Mouse (Mus musculus) MEL (cell line): ENCODE data around the gene Recql5. TPM values are rescaled to one million over a fixed set of nuclear protein-coding genes. Genes with fewer than 3 reads are reported as not detected.

Experiments
- DNase-seq: peaks from one replicate; pipeline ENCODE4 v3.0.0; 2011; ENCODE audit warnings: low read depth, low spot score
- H3K27ac ChIP-seq: 2 replicates; pipeline ENCODE4 v1.5.1; 2012; ENCODE audit warnings: low read depth, mild to moderate bottlenecking, control low read depth, low read length, moderate library complexity; ENCODE audit not compliant: control insufficient read depth
- H3K27me3 ChIP-seq, 2 experiments: fragments of 150-350 bp in 1 of 2; sonication (generic) in 1 of 2; 2 replicates each; pipeline ENCODE4 v1.6.1; 2012; ENCODE audit warnings: low read length in 2 of 2, mild to moderate bottlenecking in 2 of 2, improper control_type of control experiment in 1 of 2, moderate library complexity in 1 of 2; ENCODE audit not compliant: insufficient read depth in 2 of 2, control insufficient read depth in 1 of 2
- H3K36me3 ChIP-seq, 2 experiments: 2 replicates each; pipeline ENCODE4 v1.6.1; 2012 to 2014; ENCODE audit warnings: low read length in 2 of 2, improper control_type of control experiment in 1 of 2, inconsistent platforms in 1 of 2, mild to moderate bottlenecking in 1 of 2; ENCODE audit not compliant: insufficient read depth in 2 of 2, control insufficient read depth in 1 of 2
- H3K4me1 ChIP-seq, 2 experiments: fragments of 150-350 bp in 1 of 2; sonication (generic) in 1 of 2; 2 replicates each; pipeline ENCODE4 v1.6.1; 2012; ENCODE audit warnings: low read length in 2 of 2, improper control_type of control experiment in 1 of 2, mild to moderate bottlenecking in 1 of 2; ENCODE audit not compliant: insufficient read depth in 2 of 2, control insufficient read depth in 1 of 2
- H3K4me3 ChIP-seq, 2 experiments: fragments of 150-350 bp in 1 of 2; sonication (generic) in 1 of 2; 2 replicates each; pipeline ENCODE4 v1.5.1; 2012; ENCODE audit warnings: low read depth in 2 of 2, low read length in 2 of 2, mild to moderate bottlenecking in 2 of 2, moderate library complexity in 2 of 2, control low read depth in 1 of 2, improper control_type of control experiment in 1 of 2; ENCODE audit not compliant: control insufficient read depth in 1 of 2, insufficient read depth in 1 of 2
- H3K79me2 ChIP-seq: 2 replicates; pipeline ENCODE4 v1.6.1; 2012; ENCODE audit warnings: mild to moderate bottlenecking, low read length, moderate library complexity; ENCODE audit not compliant: control insufficient read depth, poor library complexity, insufficient read depth
- H3K9ac ChIP-seq: 2 replicates; pipeline ENCODE4 v1.6.1; 2012; ENCODE audit warnings: low read depth, mild to moderate bottlenecking, control low read depth, low read length, moderate library complexity; ENCODE audit not compliant: control insufficient read depth, poor library complexity, severe bottlenecking
- H3K9me3 ChIP-seq: fragments of 150-350 bp; sonication (generic); replicated peaks from 2 replicates; pipeline ENCODE4 v1.6.1; 2012; ENCODE audit warnings: mild to moderate bottlenecking, low read length, improper control_type of control experiment, moderate library complexity; ENCODE audit not compliant: insufficient read depth
- BHLHE40 ChIP-seq: IDR thresholded peaks from 2 replicates; pipeline ENCODE4 v1.6.1; 2012; ENCODE audit warnings: low read depth, mild to moderate bottlenecking, inconsistent platforms, low read length, improper control_type of control experiment, borderline replicate concordance
- CTCF ChIP-seq, 3 experiments: IDR thresholded peaks in 2 of 3; conservative IDR thresholded peaks in 1 of 3; 2 replicates each; pipeline ENCODE4 v1.5.1; 2011 to 2012; ENCODE audit warnings: low read length in 3 of 3, low read depth in 2 of 3, mild to moderate bottlenecking in 2 of 3, improper control_type of control experiment in 1 of 3, inconsistent platforms in 1 of 3, mixed read lengths in 1 of 3, moderate library complexity in 1 of 3; ENCODE audit not compliant: control insufficient read depth in 1 of 3, insufficient read depth in 1 of 3, poor library complexity in 1 of 3, severe bottlenecking in 1 of 3
- E2F4 ChIP-seq: IDR thresholded peaks from 2 replicates; pipeline ENCODE4 v1.6.1; 2011; ENCODE audit warnings: low read depth, low read length, improper control_type of control experiment, borderline replicate concordance
- ELF1 ChIP-seq: IDR thresholded peaks from 2 replicates; pipeline ENCODE4 v1.6.1; 2014; ENCODE audit warnings: low read depth, mild to moderate bottlenecking, inconsistent platforms, low read length, improper control_type of control experiment, moderate library complexity
- EP300 ChIP-seq, 2 experiments: IDR thresholded peaks; 2 replicates each; pipeline ENCODE4 v1.6.1; 2011; ENCODE audit warnings: improper control_type of control experiment in 2 of 2, low read length in 2 of 2, low read depth in 1 of 2, mild to moderate bottlenecking in 1 of 2
- ETS1 ChIP-seq: IDR thresholded peaks from 2 replicates; pipeline ENCODE4 v1.6.1; 2012; ENCODE audit warnings: low read depth, mild to moderate bottlenecking, inconsistent platforms, low read length, improper control_type of control experiment, moderate library complexity
- GABPA ChIP-seq: IDR thresholded peaks from 2 replicates; pipeline ENCODE4 v1.6.1; 2012; ENCODE audit warnings: low read depth, mild to moderate bottlenecking, inconsistent platforms, low read length, improper control_type of control experiment, moderate library complexity
- KAT2A ChIP-seq: conservative IDR thresholded peaks from 2 replicates; pipeline ENCODE4 v1.6.1; 2012; ENCODE audit warnings: low read depth, low read length, improper control_type of control experiment, inconsistent platforms
- MAFK ChIP-seq: IDR thresholded peaks from 2 replicates; pipeline ENCODE4 v1.6.1; 2011; ENCODE audit warnings: low read depth, mild to moderate bottlenecking, low read length, improper control_type of control experiment, borderline replicate concordance
- MAX ChIP-seq: IDR thresholded peaks from 2 replicates; pipeline ENCODE4 v1.6.1; 2011; ENCODE audit warnings: low read length, improper control_type of control experiment
- MEF2A ChIP-seq: IDR thresholded peaks from 2 replicates; pipeline ENCODE4 v1.6.1; 2014; ENCODE audit warnings: low read depth, mild to moderate bottlenecking, inconsistent platforms, low read length, improper control_type of control experiment; ENCODE audit not compliant: poor library complexity, insufficient replicate concordance, severe bottlenecking; ENCODE audit errors: extremely low read depth
- MXI1 ChIP-seq: IDR thresholded peaks from 2 replicates; pipeline ENCODE4 v1.6.1; 2011; ENCODE audit warnings: mild to moderate bottlenecking, low read depth, low read length, improper control_type of control experiment
- MYB ChIP-seq: IDR thresholded peaks from 2 replicates; pipeline ENCODE4 v1.6.1; 2011; ENCODE audit warnings: mild to moderate bottlenecking, low read depth, low read length, improper control_type of control experiment
- MYC ChIP-seq: IDR thresholded peaks from 2 replicates; pipeline ENCODE4 v1.6.1; 2011; ENCODE audit warnings: low read depth, mild to moderate bottlenecking, low read length, improper control_type of control experiment, moderate library complexity
- NELFE ChIP-seq: IDR thresholded peaks from 2 replicates; pipeline ENCODE4 v1.6.1; 2011; ENCODE audit warnings: low read depth, low read length, improper control_type of control experiment
- POLR2AphosphoS5 ChIP-seq: IDR thresholded peaks from 2 replicates; pipeline ENCODE4 v1.6.1; 2012; ENCODE audit warnings: low read depth, borderline replicate concordance, mild to moderate bottlenecking, inconsistent platforms, low read length, moderate library complexity, mixed read lengths
- TAL1 ChIP-seq: IDR thresholded peaks from 2 replicates; pipeline ENCODE4 v1.6.1; 2012; ENCODE audit warnings: mild to moderate bottlenecking, inconsistent platforms, low read length, moderate library complexity, mixed read lengths
- UBTF ChIP-seq: IDR thresholded peaks from 2 replicates; pipeline ENCODE4 v1.6.1; 2012; ENCODE audit warnings: low read depth, mild to moderate bottlenecking, inconsistent platforms, low read length, improper control_type of control experiment, moderate library complexity, borderline replicate concordance; ENCODE audit not compliant: insufficient read depth
- ZKSCAN1 ChIP-seq: IDR thresholded peaks from 2 replicates; pipeline ENCODE4 v1.6.1; 2012; ENCODE audit warnings: low read depth, mild to moderate bottlenecking, inconsistent platforms, low read length, improper control_type of control experiment, moderate library complexity
- polyA plus RNA-seq, 2 experiments: library from polyadenylated mRNA; stranded (reverse) in 1 of 2; unstranded in 1 of 2; fragments of >175 nt in 1 of 2; fragments of >200 nt in 1 of 2; gene quantifications; 2 replicates each; pipeline versions ENCODE4 v1.2.1 to v1.2.4; 2012; ENCODE audit warnings: low replicate concordance in 2 of 2, low read depth in 1 of 2; ENCODE audit not compliant: insufficient read length in 2 of 2, insufficient read depth in 1 of 2, missing spikeins in 1 of 2
- total RNA-seq: library from RNA; depleted of rRNA; stranded (reverse); fragments of 300-350 nt; gene quantifications from 2 replicates; pipeline ENCODE4 v1.2.3, GENCODE M21; 2012

The Recql5 gene
- total and polyA plus RNA-seq, 3 experiments = 20.3 to 21.5 TPM; not detected in 1

DNA sequence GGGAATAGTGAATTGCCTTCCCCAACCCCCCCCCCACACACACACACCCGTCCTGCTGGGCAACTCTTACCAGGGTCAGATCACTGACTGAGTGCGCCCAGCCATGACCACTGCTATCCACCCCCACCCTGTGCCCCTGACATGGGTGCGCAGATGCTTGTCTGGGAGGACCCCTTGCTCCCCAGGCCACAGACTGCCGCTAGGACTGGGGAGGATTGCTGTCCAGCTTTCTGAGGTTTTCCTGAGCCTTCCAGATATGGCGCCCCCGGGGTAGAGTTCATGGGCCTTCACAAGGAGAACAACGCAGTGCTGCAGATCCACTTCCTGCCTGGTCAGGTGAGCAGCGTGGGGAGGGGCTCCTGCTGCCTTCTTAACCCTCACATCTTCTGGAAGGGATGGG, 89.0 kb downstream of the Recql5 start:
- Histone ChIP-seq H3K27me3 (no peaks in the 10 kb centered on the region), H3K4me1 (peaks cover 10 to 20% of the 10 kb centered on the region in 2 experiments), H3K36me3 (peaks cover 0 to 14% of the 10 kb centered on the region in 2 experiments), H3K9me3 (no peaks in the 10 kb centered on the region), H3K4me3 (no peak overlapping the region), H3K27ac (no peak overlapping the region), H3K9ac (no peak overlapping the region), H3K79me2 (no peaks in the 10 kb centered on the region)
- no peak for DNase-seq
- no peak for TF ChIP-seq MAX

DNA sequence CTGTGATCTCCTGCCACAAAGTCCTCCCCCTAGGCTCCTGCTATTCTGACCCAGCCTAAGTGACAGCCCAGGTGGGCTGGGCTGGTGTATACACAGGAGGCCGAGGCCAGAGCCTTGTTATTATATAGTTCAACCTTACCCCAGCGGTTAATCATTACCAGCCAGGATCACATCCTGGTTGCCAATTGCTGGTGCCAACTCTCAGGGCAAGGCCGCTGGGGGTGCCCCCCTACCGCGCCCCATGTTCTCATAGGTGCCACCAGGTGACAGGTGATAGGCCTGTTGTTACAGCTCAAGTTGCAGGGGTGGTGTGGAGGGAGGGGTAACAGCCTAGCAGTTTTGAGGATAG, 89.4 kb downstream of the Recql5 start:
- H3K36me3 ChIP-seq = peaks cover 0 to 14% of the 10 kb centered on the region in 2 experiments
- no peaks in the 10 kb centered on the region for H3K9me3 ChIP-seq
- H3K79me2 ChIP-seq = no peaks in the 10 kb centered on the region
- no peaks in the 10 kb centered on the region for H3K27me3 ChIP-seq
- H3K27ac ChIP-seq = no peak overlapping the region
- DNase-seq = no peak
- H3K4me1 ChIP-seq = peaks cover 13 to 23% of the 10 kb centered on the region in 2 experiments
- TF ChIP-seq UBTF (no peak), ZKSCAN1 (no peak), TAL1 (no peak), POLR2AphosphoS5 (no peak), MAX (no peak), MXI1 (no peak), KAT2A (no peak), BHLHE40 (no peak), MAFK (no peak), ETS1 (no peak), ELF1 (no peak), MEF2A (no peak), GABPA (no peak), MYC (no peak), EP300 (IDR thresholded peaks at IDR 0.05; ENCODE audit: low read depth in 1 of 2, low read length in 2 of 2) (no peak), E2F4 (no peak), CTCF (IDR thresholded peaks at IDR 0.05 in 2 of 3, conservative IDR thresholded peaks at IDR 0.05 in 1 of 3; ENCODE audit: control insufficient read depth in 1 of 3, insufficient read depth in 1 of 3, low read depth in 2 of 3, low read length in 3 of 3, poor library complexity in 1 of 3, severe bottlenecking in 1 of 3) (no peak), MYB (no peak), NELFE (no peak)
- H3K9ac ChIP-seq = no peak overlapping the region
- no peak overlapping the region for H3K4me3 ChIP-seq
